Mouse (Mus musculus) stomach, embryonic 16.5 days (tissue): ENCODE results near the gene Med12l. TPM values are rescaled to one million over a fixed set of nuclear protein-coding genes. Genes with fewer than 3 reads are reported as not detected.

Experiments used
- ATAC-seq: fragments of 200-750 bp; cut with Nextera tagmentation; 2 replicates; pipeline ENCODE4 v1.8.0; 2017; ENCODE audit warnings: moderate number of reproducible peaks, moderate TSS enrichment; ENCODE audit not compliant: insufficient read depth, low FRiP score
- H3K27ac ChIP-seq: fragments of 300-500 bp; sonication (generic); 2 replicates; pipeline ENCODE4 v1.5.1; 2014; ENCODE audit warnings: low read length
- H3K27me3 ChIP-seq: fragments of 300-500 bp; sonication (generic); 2 replicates; pipeline ENCODE4 v1.6.1; 2014; ENCODE audit warnings: low read length, control low read depth, mixed read lengths; ENCODE audit not compliant: control insufficient read depth, insufficient read depth
- H3K36me3 ChIP-seq: fragments of 300-500 bp; sonication (generic); 2 replicates; pipeline ENCODE4 v1.6.1; 2014; ENCODE audit warnings: low read length; ENCODE audit not compliant: control insufficient read depth, insufficient read depth
- H3K4me1 ChIP-seq: fragments of 300-500 bp; sonication (generic); 2 replicates; pipeline ENCODE4 v1.6.1; 2014; ENCODE audit warnings: low read length, control low read depth, mixed read lengths; ENCODE audit not compliant: control insufficient read depth, insufficient read depth
- H3K4me2 ChIP-seq: fragments of 300-500 bp; sonication (generic); 2 replicates; pipeline ENCODE4 v1.6.1; 2014; ENCODE audit warnings: low read depth, low read length, mixed read lengths
- H3K4me3 ChIP-seq: fragments of 300-500 bp; sonication (generic); replicated peaks from 2 replicates; pipeline ENCODE4 v1.5.1; 2014; ENCODE audit warnings: mild to moderate bottlenecking, low read length
- H3K9ac ChIP-seq: fragments of 300-500 bp; sonication (generic); 2 replicates; pipeline ENCODE4 v1.6.1; 2014; ENCODE audit warnings: low read length
- H3K9me3 ChIP-seq: fragments of 300-500 bp; sonication (generic); replicated peaks from 2 replicates; pipeline ENCODE4 v1.6.1; 2016; ENCODE audit warnings: low read length, control low read depth; ENCODE audit not compliant: control insufficient read depth
- WGBS: fragments of 180-500 bp; shearing (Covaris S2); extraction: QIAGEN DNeasy Blood & Tissue Kit; methylation state at CpG from one replicate; pipeline ENCODE4 v1.1.7; 2014; 5-methylcytosine and 5-hydroxymethylcytosine counted together
- polyA plus RNA-seq: library from polyadenylated mRNA; unstranded; fragments of >200 nt; fragmentation: Nextera tagmentation; extraction: Ambion mirVana; gene quantifications from 2 replicates; pipeline ENCODE4 v1.2.1, GENCODE M21; 2015

Gene Med12l
- polyA plus RNA-seq, 1 experiment from 2014 or later: 1.2 TPM

- no peak overlapping the region for H3K4me2 ChIP-seq
- no peak for ATAC-seq
- 72% methylated on average over 6 of the region's 6 CpGs for WGBS
Observed at GRCm38 (mm10) chr3:59243384-59243783, 237.8 kb downstream of the Med12l start.

GRCm38 (mm10) chr3:59248031-59248430 lies 242.4 kb downstream of the Med12l start:
- no peak overlapping the region for H3K27ac ChIP-seq
- ATAC-seq: no peak
- no peak overlapping the region for H3K4me3 ChIP-seq
- no peak overlapping the region for H3K9ac ChIP-seq
- no peak overlapping the region for H3K4me2 ChIP-seq
- no peaks in the 10 kb centered on the region for H3K4me1 ChIP-seq
- H3K27me3 ChIP-seq: no peaks in the 10 kb centered on the region
- H3K9me3 ChIP-seq: no peaks in the 10 kb centered on the region
- 82% methylated on average over 6 of the region's 6 CpGs for WGBS
- no peaks in the 10 kb centered on the region for H3K36me3 ChIP-seq

More at GRCm38 (mm10) chr3:59243384-59243783, 237.8 kb downstream of the Med12l start:
- H3K9ac ChIP-seq: no peak overlapping the region
- H3K4me1 ChIP-seq: no peaks in the 10 kb centered on the region
- H3K27ac ChIP-seq: no peak overlapping the region
- no peak overlapping the region for H3K4me3 ChIP-seq
- H3K9me3 ChIP-seq: no peaks in the 10 kb centered on the region
- no peaks in the 10 kb centered on the region for H3K27me3 ChIP-seq
- H3K36me3 ChIP-seq: no peaks in the 10 kb centered on the region

- WGBS: 96% methylated on average over 1 of the region's 1 CpGs
Observed at GRCm38 (mm10) chr3:59250454-59250853, 244.8 kb downstream of the Med12l start.

GRCm38 (mm10) chr3:59257740-59258664 lies 252.4 kb downstream of the Med12l start:
- WGBS: 70% methylated on average over 20 of the region's 20 CpGs

More at GRCm38 (mm10) chr3:59250454-59250853, 244.8 kb downstream of the Med12l start:
- no peaks in the 10 kb centered on the region for H3K9me3 ChIP-seq
- no peak overlapping the region for H3K4me3 ChIP-seq
- H3K36me3 ChIP-seq: no peaks in the 10 kb centered on the region
- H3K27me3 ChIP-seq: no peaks in the 10 kb centered on the region
- no peak overlapping the region for H3K4me2 ChIP-seq
- no peak overlapping the region for H3K27ac ChIP-seq
- no peaks in the 10 kb centered on the region for H3K4me1 ChIP-seq
- no peak for ATAC-seq
- no peak overlapping the region for H3K9ac ChIP-seq

GRCm38 (mm10) chr3:59260745-59261144 lies 255.1 kb downstream of the Med12l start:
- Histone ChIP-seq H3K9ac (no peak overlapping the region), H3K4me2 (no peak overlapping the region), H3K9me3 (no peaks in the 10 kb centered on the region), H3K36me3 (no peaks in the 10 kb centered on the region), H3K27me3 (no peaks in the 10 kb centered on the region), H3K27ac (no peak overlapping the region), H3K4me1 (no peaks in the 10 kb centered on the region), H3K4me3 (no peak overlapping the region)
- ATAC-seq: no peak
- WGBS: 59% methylated on average over 5 of the region's 5 CpGs

More at GRCm38 (mm10) chr3:59257740-59258664, 252.4 kb downstream of the Med12l start:
- H3K27me3 ChIP-seq: no peaks in the 10 kb centered on the region
- H3K4me1 ChIP-seq: no peaks in the 10 kb centered on the region
- H3K4me2 ChIP-seq: no peak overlapping the region
- no peak overlapping the region for H3K9ac ChIP-seq
- H3K9me3 ChIP-seq: no peaks in the 10 kb centered on the region
- ATAC-seq: no peak
- no peaks in the 10 kb centered on the region for H3K36me3 ChIP-seq
- no peak overlapping the region for H3K27ac ChIP-seq
- H3K4me3 ChIP-seq: no peak overlapping the region

GRCm38 (mm10) chr3:59261709-59262472 lies 256.3 kb downstream of the Med12l start:
- Histone ChIP-seq H3K27ac (no peak overlapping the region), H3K9ac (no peak overlapping the region), H3K4me2 (no peak overlapping the region), H3K4me3 (no peak overlapping the region), H3K36me3 (no peaks in the 10 kb centered on the region), H3K9me3 (no peaks in the 10 kb centered on the region), H3K27me3 (no peaks in the 10 kb centered on the region), H3K4me1 (no peaks in the 10 kb centered on the region)
- no peak for ATAC-seq
- 72% methylated on average over 9 of the region's 9 CpGs for WGBS

- Histone ChIP-seq H3K36me3 (no peaks in the 10 kb centered on the region), H3K4me1 (no peaks in the 10 kb centered on the region), H3K9me3 (no peaks in the 10 kb centered on the region), H3K4me3 (no peak within 1 kb of the TSS), H3K9ac (no peak within 1 kb of the TSS), H3K27me3 (no peaks in the 10 kb centered on the region), H3K4me2 (no peak within 1 kb of the TSS), H3K27ac (no peak within 1 kb of the TSS)
- 67% methylated on average over 7 of the region's 7 CpGs for WGBS
- no peak for ATAC-seq
Observed at GRCm38 (mm10) chr3:59262704-59263103, 257.1 kb downstream of the Med12l start, which contains the start of gene P2ry12. TSS of gene P2ry12 (minus strand) at chr3:59262871.

GRCm38 (mm10) chr3:59263417-59263816 lies 257.8 kb downstream of the Med12l start:
- Histone ChIP-seq H3K9me3 (no peaks in the 10 kb centered on the region), H3K27ac (no peak overlapping the region), H3K9ac (no peak overlapping the region), H3K4me2 (no peak overlapping the region), H3K4me3 (no peak overlapping the region), H3K4me1 (no peaks in the 10 kb centered on the region), H3K36me3 (no peaks in the 10 kb centered on the region), H3K27me3 (no peaks in the 10 kb centered on the region)
- no peak for ATAC-seq
- WGBS: 94% methylated on average over 2 of the region's 2 CpGs

- H3K36me3 ChIP-seq: no peaks in the 10 kb centered on the region
- no peak for ATAC-seq
- no peak overlapping the region for H3K27ac ChIP-seq
- no peaks in the 10 kb centered on the region for H3K4me1 ChIP-seq
- H3K9ac ChIP-seq: no peak overlapping the region
- H3K9me3 ChIP-seq: no peaks in the 10 kb centered on the region
- H3K4me2 ChIP-seq: no peak overlapping the region
- WGBS: 79% methylated on average over 3 of the region's 3 CpGs
- H3K27me3 ChIP-seq: no peaks in the 10 kb centered on the region
- no peak overlapping the region for H3K4me3 ChIP-seq
Observed at GRCm38 (mm10) chr3:59263988-59264387, 258.4 kb downstream of the Med12l start.
